Mouse (Mus musculus) forebrain, embryonic 10.5 days (tissue): Measurements from ENCODE around the gene Mpl. TPM values are rescaled to one million over a fixed set of nuclear protein-coding genes. Genes with fewer than 3 reads are reported as not detected.

Experiments used
- DNase-seq: peaks from one replicate; pipeline ENCODE4 v3.0.0-alpha.2; 2017; ENCODE audit warnings: low spot score; ENCODE audit errors: extremely low spot score
- H3K27ac ChIP-seq: fragments of 300-500 bp; sonication (generic); 2 replicates; pipeline ENCODE4 v1.5.1; 2016; ENCODE audit warnings: mild to moderate bottlenecking
- H3K27me3 ChIP-seq: fragments of 300-500 bp; sonication (generic); 2 replicates; pipeline ENCODE4 v1.6.1; 2016; ENCODE audit warnings: mild to moderate bottlenecking; ENCODE audit not compliant: poor library complexity, severe bottlenecking
- H3K36me3 ChIP-seq: fragments of 300-500 bp; sonication (generic); replicated peaks from 2 replicates; pipeline ENCODE4 v1.6.1; 2016; ENCODE audit warnings: mild to moderate bottlenecking, moderate library complexity
- H3K4me1 ChIP-seq: fragments of 300-500 bp; sonication (generic); 2 replicates; pipeline ENCODE4 v1.6.1; 2016
- H3K4me3 ChIP-seq: fragments of 300-500 bp; sonication (generic); 2 replicates; pipeline ENCODE4 v1.5.1; 2016; ENCODE audit warnings: mild to moderate bottlenecking, moderate library complexity
- H3K9me3 ChIP-seq: fragments of 300-500 bp; sonication (generic); 2 replicates; pipeline ENCODE4 v1.6.1; 2016; ENCODE audit warnings: mild to moderate bottlenecking, moderate library complexity
- WGBS: fragments of 180-500 bp; shearing (Covaris S2); methylation state at CpG from one replicate; pipeline ENCODE4 v1.1.7; 2016; 5-methylcytosine and 5-hydroxymethylcytosine counted together
- polyA plus RNA-seq: library from polyadenylated mRNA; unstranded; fragments of >200 nt; fragmentation: Nextera tagmentation; extraction: Ambion mirVana; gene quantifications from 2 replicates; pipeline ENCODE4 v1.2.1, GENCODE M21; 2016

Gene Mpl
- polyA plus RNA-seq, 1 experiment from 2014 or later, result 2.0 TPM

DNA sequence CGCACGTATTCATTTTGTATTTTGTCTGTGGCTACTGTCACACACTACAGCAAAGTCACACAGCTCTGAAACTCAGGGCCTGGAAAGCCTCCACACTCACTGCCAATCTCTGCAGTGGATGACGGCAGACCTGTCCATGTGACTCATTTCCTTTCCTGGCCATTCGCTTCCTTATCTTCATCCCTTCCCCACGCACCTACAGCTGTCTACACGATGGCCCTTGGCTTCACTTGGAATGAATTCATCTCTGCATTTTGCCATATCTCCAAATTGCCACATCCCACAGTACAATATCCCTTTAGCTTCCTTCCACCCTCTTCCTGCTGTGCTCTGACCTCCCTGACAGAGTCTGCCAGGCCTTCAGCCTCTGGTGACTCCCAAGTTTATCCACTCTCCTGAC is 62.8 kb downstream of the Mpl start:
- DNase-seq, result no peak
- Histone ChIP-seq H3K4me3 (no peak overlapping the region), H3K9me3 (no peaks in the 10 kb centered on the region), H3K27me3 (no peaks in the 10 kb centered on the region), H3K27ac (no peak overlapping the region), H3K36me3 (peaks cover 100% of the 10 kb centered on the region), H3K4me1 (no peaks in the 10 kb centered on the region)
- WGBS, result 94% methylated on average over 6 of the region's 6 CpGs

Other genes with a start within 250 kb of the Mpl start
- 99.7 and 102 TPM in 2 replicates for gene Ptprf, start 166.1 kb downstream of the Mpl start, polyA plus RNA-seq
- gene Szt2, start 48.2 kb downstream of the Mpl start, polyA plus RNA-seq, result 8.7 and 9.7 TPM in 2 replicates
- gene Med8, start 48.2 kb downstream of the Mpl start, polyA plus RNA-seq, result 171 and 178 TPM in 2 replicates
- gene Elovl1, start 29.4 kb downstream of the Mpl start, polyA plus RNA-seq, result 42.8 and 45.5 TPM in 2 replicates
- 446 and 451 TPM in 2 replicates for gene Cdc20, start 20.2 kb downstream of the Mpl start, polyA plus RNA-seq
- gene Tie1, start 32.5 kb upstream of the Mpl start, polyA plus RNA-seq, result 12.8 and 13.6 TPM in 2 replicates
- 1.1 and 2.1 TPM in 2 replicates for gene 2610528J11Rik, start 69.5 kb upstream of the Mpl start, polyA plus RNA-seq
- 0.68 and 0.76 TPM in 2 replicates for gene Tmem125, start 86.5 kb upstream of the Mpl start, polyA plus RNA-seq
- 0.73 and 0.94 TPM in 2 replicates for gene Cfap57, start 163.3 kb upstream of the Mpl start, polyA plus RNA-seq
- 210 and 221 TPM in 2 replicates for gene Ebna1bp2, start 163.3 kb upstream of the Mpl start, polyA plus RNA-seq
- not detected in 2 replicates for gene Olfr62, start 201.4 kb upstream of the Mpl start, polyA plus RNA-seq
- gene Olfr1342, start 235.2 kb upstream of the Mpl start, polyA plus RNA-seq, result not detected in 2 replicates
- gene Olfr1341, start 246.0 kb upstream of the Mpl start, polyA plus RNA-seq, result not detected in 2 replicates